Mouse (Mus musculus): ENCODE measurements at regions not wholly inside any gene's neighbourhood (a gene's known extent, or its start where the extent isn't known, plus 50 kb on each side); places are given as distances from the start of the nearest gene placed in this dataset.

- TF ChIP-seq POLR2A (IDR thresholded peaks at IDR 0.05; ENCODE audit: control insufficient read depth, extremely low read depth, insufficient read depth, low read length, poor library complexity), result no peak
- TF ChIP-seq CTCF (IDR thresholded peaks at IDR 0.05; ENCODE audit: borderline replicate concordance, control insufficient read depth, extremely low read depth, insufficient read depth, low read length, poor library complexity), result no peak
Measured at GRCm38 (mm10) chr15:63079825-63080224, 765.2 kb downstream of the Gsdmc2 start.
